Mouse (Mus musculus) B cell, adult (primary cell): ENCODE results near the gene 1700013G24Rik. TPM values are rescaled to one million over a fixed set of nuclear protein-coding genes. Genes with fewer than 3 reads are reported as not detected.

Experiments
- total RNA-seq: library from RNA; stranded (reverse); gene quantifications from 4 replicates; pipeline ENCODE4 v1.2.4, GENCODE M21; 2023; ENCODE audit not compliant: inconsistent age

1700013G24Rik gene
- not detected in 4 replicates for total RNA-seq

GRCm38 (mm10) chr4:137453234-137453767 is at the start of gene 1700013G24Rik:
Gene 1700013G24Rik, plus strand, starts transcription at chr4:137453284.

GRCm38 (mm10) chr4:137409691-137410090 is 43.4 kb upstream of the 1700013G24Rik start, which contains the start of gene Cela3a:
Gene Cela3a, minus strand, starts transcription at chr4:137409791.

GRCm38 (mm10) chr4:137430502-137430901 is 22.6 kb upstream of the 1700013G24Rik start, which contains the start of gene Cela3b:
Gene Cela3b, minus strand, starts transcription at chr4:137430540.

GRCm38 (mm10) chr4:137468260-137469080 is 15.4 kb downstream of the 1700013G24Rik start, which contains the start of gene Hspg2:
Gene Hspg2, plus strand, starts transcription at chr4:137468769.

Other genes starting within 250 kb of the 1700013G24Rik start
- 0.21 TPM in 1 of 4 replicates, not detected in the others for gene Wnt4, start 175.8 kb upstream of the 1700013G24Rik start, total RNA-seq
- gene Cdc42, start 95.6 kb upstream of the 1700013G24Rik start, total RNA-seq: 462 to 495 TPM (median 482 TPM) in 4 replicates
- gene Cela3a, start 43.5 kb upstream of the 1700013G24Rik start, total RNA-seq: not detected in 4 replicates
- gene Cela3b, start 22.7 kb upstream of the 1700013G24Rik start, total RNA-seq: 0.96 to 1.3 TPM in 2 of 4 replicates, not detected in the others
- gene Hspg2, start 15.5 kb downstream of the 1700013G24Rik start, total RNA-seq: 1.3 to 3.0 TPM (median 1.7 TPM) in 4 replicates
- not detected in 4 replicates for gene Ldlrad2, start 121.3 kb downstream of the 1700013G24Rik start, total RNA-seq
- gene Usp48, start 140.5 kb downstream of the 1700013G24Rik start, total RNA-seq: 217 to 247 TPM (median 231 TPM) in 4 replicates
- 8.6 to 15.2 TPM (median 12.3 TPM) in 4 replicates for gene Rap1gap, start 211.4 kb downstream of the 1700013G24Rik start, total RNA-seq